Mouse (Mus musculus) heart, postnatal 4 days (tissue): ENCODE data around the gene Rsad2. TPM values are rescaled to one million over a fixed set of nuclear protein-coding genes. Genes with fewer than 3 reads are reported as not detected.
A peak's percentile ranks its signal among the peaks of the same experiment; 100 is the strongest.
"Not testable (repeated sequence)": the region's sequence is repeated elsewhere in the genome, so short reads cannot be mapped to it uniquely, and the experiment has no call there.

Experiments
- DNase-seq: peaks from one replicate; pipeline ENCODE4 v3.0.0; 2021
- total RNA-seq, 2 experiments: library from RNA; stranded (reverse); gene quantifications; 2 replicates each; pipeline ENCODE4 v1.2.3; 2021

Rsad2 gene
- 1 to 10 TPM; 4.3 to 8.2 TPM for total RNA-seq

GRCm38 (mm10) chr12:26456028-26456698 is at the start of gene Rsad2:
TSS of gene Rsad2 (minus strand) at chr12:26456452.
- peak; percentile 37 for DNase-seq

- DNase-seq = no peak
Observed at GRCm38 (mm10) chr12:26501042-26501441, 44.8 kb upstream of the Rsad2 start.

GRCm38 (mm10) chr12:26489942-26490341 is 33.7 kb upstream of the Rsad2 start:
- DNase-seq = no peak

- no peak for DNase-seq
Observed at GRCm38 (mm10) chr12:26488617-26489274, 32.5 kb upstream of the Rsad2 start.

GRCm38 (mm10) chr12:26487874-26488616 is 31.8 kb upstream of the Rsad2 start:
- DNase-seq = peak; percentile 16

- not testable (repeated sequence) for DNase-seq
Observed at GRCm38 (mm10) chr12:26485738-26486580, 29.7 kb upstream of the Rsad2 start.

GRCm38 (mm10) chr12:26478196-26479004 is 22.1 kb upstream of the Rsad2 start:
- peak; percentile 43 for DNase-seq

- DNase-seq = no peak
Observed at GRCm38 (mm10) chr12:26477198-26477597, 20.9 kb upstream of the Rsad2 start.

GRCm38 (mm10) chr12:26473746-26474145 is 17.5 kb upstream of the Rsad2 start:
- DNase-seq = no peak

GRCm38 (mm10) chr12:26472770-26473481 is 16.7 kb upstream of the Rsad2 start:
- DNase-seq = no peak

GRCm38 (mm10) chr12:26471376-26471775 is 15.1 kb upstream of the Rsad2 start:
- no peak for DNase-seq

- no peak for DNase-seq
Observed at GRCm38 (mm10) chr12:26470042-26470409, 13.8 kb upstream of the Rsad2 start.

- DNase-seq = peak; percentile 82
Observed at GRCm38 (mm10) chr12:26469098-26470041, 13.1 kb upstream of the Rsad2 start, which contains the start of gene Cmpk2. TSS of gene Cmpk2 (plus strand) at chr12:26469204.

- no peak for DNase-seq
Observed at GRCm38 (mm10) chr12:26465600-26465999, 9.3 kb upstream of the Rsad2 start.

- DNase-seq = no peak
Observed at GRCm38 (mm10) chr12:26460091-26460490, 3.8 kb upstream of the Rsad2 start.

GRCm38 (mm10) chr12:26454682-26455081 is 1.6 kb downstream of the Rsad2 start:
- DNase-seq = no peak

GRCm38 (mm10) chr12:26452951-26453350 is 3.3 kb downstream of the Rsad2 start:
- no peak for DNase-seq

GRCm38 (mm10) chr12:26451150-26451549 is 5.1 kb downstream of the Rsad2 start:
- DNase-seq = no peak

- no peak for DNase-seq
Observed at GRCm38 (mm10) chr12:26449483-26449882, 6.8 kb downstream of the Rsad2 start.
